Mouse (Mus musculus) left cerebral cortex, adult 2 months (tissue): ENCODE measurements around the gene Gas2l3. TPM values are rescaled to one million over a fixed set of nuclear protein-coding genes. Genes with fewer than 3 reads are reported as not detected.

Source experiments
- DNase-seq, 2 experiments: peaks; one replicate each; pipeline ENCODE4 v3.0.0; 2021 to 2022; ENCODE audit warnings: low spot score in 2 of 2, mixed read lengths in 1 of 2; ENCODE audit errors: extremely low spot score in 1 of 2
- H3K27ac ChIP-seq: fragments of 200-600 bp; 2 replicates; pipeline ENCODE4 v1.8.1; 2022
- H3K4me3 ChIP-seq: fragments of 200-600 bp; 2 replicates; pipeline ENCODE4 v1.8.1; 2022
- CTCF ChIP-seq: fragments of 200-600 bp; IDR thresholded peaks from 2 replicates; pipeline ENCODE4 v1.8.1; 2022; ENCODE audit warnings: antibody characterized with exemption, mild to moderate bottlenecking, moderate library complexity
- intact Hi-C: fragments of 180-260 bp; cut with DNase I; formaldehyde crosslinking; loops from one replicate; pipeline ENCODE4 v1.15.1; 2025
- long read RNA-seq, 2 experiments: library from polyadenylated mRNA; stranded (forward); transcript quantifications; one replicate each; pipeline ENCODE4 v2.0.0; 2021; ENCODE audit warnings: borderline mapping rate in 2 of 2
- total RNA-seq, 2 experiments: library from RNA; stranded (reverse); gene quantifications; 2 replicates each; pipeline ENCODE4 v1.2.3; 2021

Gene Gas2l3
- total RNA-seq: 1 to 10 TPM; 3.8 to 3.9 TPM
- long read RNA-seq, experiment 1: 0 reads
- long read RNA-seq, experiment 2: 0 reads

- TF ChIP-seq CTCF: no peak; the same call in 1 of the 2 replicates
- intact Hi-C loops: no loop called here
- peak within 1 kb of the TSS; percentile 54 for H3K4me3 ChIP-seq
- DNase-seq: peak; percentile 81 to 82
- H3K27ac ChIP-seq: no peak within 1 kb of the TSS; the same call in 1 of the 2 replicates
These were observed at the start of gene Gas2l3 for GRCm38 (mm10) chr10:89443623-89444151. Gene Gas2l3 (minus strand): TSS chr10:89443967.

GRCm38 (mm10) chr10:89491321-89491720 lies 47.6 kb upstream of the Gas2l3 start:
- Histone ChIP-seq H3K27ac (no peak overlapping the region), H3K4me3 (no peak overlapping the region)
- TF ChIP-seq CTCF: no peak
- DNase-seq: no peak
- intact Hi-C loops: no loop called here

- TF ChIP-seq CTCF: no peak
- intact Hi-C loops: no loop called here
- Histone ChIP-seq H3K27ac (no peak overlapping the region), H3K4me3 (no peak overlapping the region)
- DNase-seq: no peak
These were observed 46.5 kb upstream of the Gas2l3 start for GRCm38 (mm10) chr10:89490250-89490649.

GRCm38 (mm10) chr10:89489459-89489858 lies 45.7 kb upstream of the Gas2l3 start:
- intact Hi-C loops: no loop called here
- Histone ChIP-seq H3K27ac (no peak overlapping the region), H3K4me3 (no peak overlapping the region)
- TF ChIP-seq CTCF: no peak
- no peak for DNase-seq

- Histone ChIP-seq H3K27ac (no peak overlapping the region), H3K4me3 (no peak overlapping the region)
- intact Hi-C loops: no loop called here
- no peak for TF ChIP-seq CTCF
- DNase-seq: no peak
These were observed 43.4 kb upstream of the Gas2l3 start for GRCm38 (mm10) chr10:89486995-89487742.

- no peak for DNase-seq
- intact Hi-C loops: no loop called here
- Histone ChIP-seq H3K4me3 (no peak overlapping the region), H3K27ac (no peak overlapping the region)
- no peak for TF ChIP-seq CTCF
These were observed 41.1 kb upstream of the Gas2l3 start for GRCm38 (mm10) chr10:89484907-89485306.

GRCm38 (mm10) chr10:89483812-89484602 lies 40.2 kb upstream of the Gas2l3 start:
- no peak for DNase-seq
- H3K27ac ChIP-seq: no peak overlapping the region
- intact Hi-C loops: no loop called here
- no peak for TF ChIP-seq CTCF
- H3K4me3 ChIP-seq: no peak overlapping the region

- intact Hi-C loops: no loop called here
- no peak for DNase-seq
- no peak overlapping the region for H3K27ac ChIP-seq
- no peak overlapping the region for H3K4me3 ChIP-seq
- TF ChIP-seq CTCF: no peak
These were observed 39.3 kb upstream of the Gas2l3 start for GRCm38 (mm10) chr10:89483113-89483512.

GRCm38 (mm10) chr10:89482142-89482681 lies 38.4 kb upstream of the Gas2l3 start:
- TF ChIP-seq CTCF: no peak
- H3K4me3 ChIP-seq: no peak overlapping the region
- intact Hi-C loops: no loop called here

GRCm38 (mm10) chr10:89481638-89482037 lies 37.9 kb upstream of the Gas2l3 start:
- DNase-seq: no peak
- intact Hi-C loops: no loop called here
- no peak overlapping the region for H3K4me3 ChIP-seq
- no peak for TF ChIP-seq CTCF
- no peak overlapping the region for H3K27ac ChIP-seq

More at GRCm38 (mm10) chr10:89482142-89482681, 38.4 kb upstream of the Gas2l3 start:
- no peak for DNase-seq
- H3K27ac ChIP-seq: no peak overlapping the region

GRCm38 (mm10) chr10:89478766-89479165 lies 35.0 kb upstream of the Gas2l3 start:
- H3K27ac ChIP-seq: no peak overlapping the region
- TF ChIP-seq CTCF: no peak
- DNase-seq: no peak
- H3K4me3 ChIP-seq: no peak overlapping the region
- intact Hi-C loops: no loop called here
